Mouse (Mus musculus) C2C12 (cell line): ENCODE results near the gene Tor4a. TPM values are rescaled to one million over a fixed set of nuclear protein-coding genes. Genes with fewer than 3 reads are reported as not detected.

Experiments used
- H3K27me3 ChIP-seq: one replicate; pipeline ENCODE4 v1.6.1; 2011; ENCODE audit not compliant: control insufficient read depth, insufficient read depth, insufficient read length
- H3K36me3 ChIP-seq: one replicate; pipeline ENCODE4 v1.6.1; 2011; ENCODE audit not compliant: control insufficient read depth, insufficient read depth
- H3K4me3 ChIP-seq: one replicate; pipeline ENCODE4 v1.5.1; 2011; ENCODE audit warnings: mild to moderate bottlenecking, control low read depth; ENCODE audit not compliant: poor library complexity, insufficient read depth, severe bottlenecking
- H3K79me2 ChIP-seq: one replicate; pipeline ENCODE4 v1.6.1; 2011; ENCODE audit not compliant: control insufficient read depth, insufficient read depth
- H3K79me3 ChIP-seq: one replicate; pipeline ENCODE4 v1.6.1; 2011; ENCODE audit warnings: low read depth, control low read depth
- H3ac ChIP-seq: one replicate; pipeline ENCODE3; 2011; ENCODE audit warnings: low read depth; ENCODE audit not compliant: control insufficient read depth, insufficient read length
- CEBPB ChIP-seq: IDR thresholded peaks from one replicate; pipeline ENCODE4 v1.6.1; 2011; ENCODE audit warnings: low read depth, mild to moderate bottlenecking, control low read depth, moderate library complexity
- CTCF ChIP-seq: IDR thresholded peaks from one replicate; pipeline ENCODE4 v1.5.1; 2011; ENCODE audit not compliant: control insufficient read depth, insufficient read depth, insufficient read length
- FOSL1 ChIP-seq: IDR thresholded peaks from one replicate; pipeline ENCODE4 v1.8.0; 2011; ENCODE audit warnings: mild to moderate bottlenecking, low read length; ENCODE audit not compliant: poor library complexity, insufficient read depth, severe bottlenecking
- MAX ChIP-seq: IDR thresholded peaks from one replicate; pipeline ENCODE4 v1.6.1; 2011; ENCODE audit warnings: mild to moderate bottlenecking, control low read depth
- MYOD1 ChIP-seq: IDR thresholded peaks from one replicate; pipeline ENCODE4 v1.6.1; 2011; ENCODE audit warnings: low read depth; ENCODE audit not compliant: control insufficient read depth, insufficient read length
- MYOG ChIP-seq: IDR thresholded peaks from one replicate; pipeline ENCODE4 v1.6.1; 2011; ENCODE audit not compliant: control insufficient read depth, insufficient read length; ENCODE audit errors: extremely low read depth
- USF1 ChIP-seq: IDR thresholded peaks from one replicate; pipeline ENCODE4 v1.6.1; 2011; ENCODE audit warnings: low read depth, mild to moderate bottlenecking, control low read depth, moderate library complexity
- polyA plus RNA-seq: library from polyadenylated mRNA; unstranded; fragments of >200 nt; fragmentation: generic; extraction: Trizol; gene quantifications from one replicate; pipeline ENCODE4 v1.2.1, GENCODE M21; 2012; ENCODE audit warnings: missing spikeins

The Tor4a gene
- polyA plus RNA-seq, 1 experiment, result 15.5 TPM

DNA sequence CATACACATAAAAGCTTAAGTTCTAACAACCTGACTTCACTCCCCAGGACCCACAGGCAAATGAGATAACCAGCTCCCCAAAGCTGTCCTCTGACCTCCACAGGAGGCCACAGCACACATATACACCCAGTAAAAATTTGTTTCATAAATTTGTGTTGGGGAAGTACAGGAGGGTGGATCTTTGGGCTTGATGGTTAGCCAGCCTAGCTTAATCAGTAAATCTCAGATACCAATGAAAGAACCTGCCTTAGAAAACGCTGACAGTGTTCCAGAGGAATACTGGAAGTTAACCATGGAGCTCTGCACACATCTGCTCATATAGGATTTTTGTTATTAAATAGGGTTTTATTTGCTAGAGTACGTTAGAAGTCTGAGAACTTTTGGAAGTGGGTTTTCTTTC is 21.0 kb upstream of the Tor4a start:
- peaks cover 1% of the 10 kb centered on the region for H3K79me2 ChIP-seq

DNA sequence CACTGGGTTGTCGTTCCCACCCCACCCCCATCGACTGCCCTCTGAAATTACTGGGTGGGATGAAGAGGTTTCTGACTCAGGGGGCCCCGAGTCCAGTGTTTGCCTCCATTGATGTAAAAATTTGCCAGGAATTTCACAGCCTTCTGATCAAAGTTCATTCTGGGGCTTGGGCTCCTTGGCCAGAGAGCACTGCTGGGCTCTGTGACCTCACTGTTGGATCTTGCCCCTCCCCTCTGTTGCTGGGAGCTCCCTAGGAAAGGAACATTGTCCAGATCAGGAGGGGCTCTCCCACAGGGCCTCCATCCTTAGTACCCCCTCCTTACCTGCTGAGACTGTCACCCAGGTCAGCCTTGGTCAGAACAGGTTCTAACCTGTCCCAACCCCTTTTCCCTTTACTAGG is 17.8 kb upstream of the Tor4a start, which contains the start of gene Stpg3:
Stpg3 (minus strand) TSS at position 194 of the 400 bp plus-strand sequence.
- Histone ChIP-seq H3K4me3 (no peak within 1 kb of the TSS), H3K79me3 (peaks cover 16% of the 10 kb centered on the region), H3K27me3 (no peaks in the 10 kb centered on the region), H3K79me2 (peaks cover 19% of the 10 kb centered on the region), H3ac (no peak within 1 kb of the TSS), H3K36me3 (peaks cover 5% of the 10 kb centered on the region)
- TF ChIP-seq CEBPB (no peak), FOSL1 (no peak), MAX (no peak), USF1 (no peak), MYOD1 (no peak)

More for the DNA sequence above, 21.0 kb upstream of the Tor4a start:
- no peaks in the 10 kb centered on the region for H3K27me3 ChIP-seq
- no peak overlapping the region for H3ac ChIP-seq
- TF ChIP-seq MAX, result no peak
- no peak for TF ChIP-seq MYOD1
- no peak for TF ChIP-seq MYOG
- TF ChIP-seq CEBPB, result no peak
- no peak for TF ChIP-seq USF1
- TF ChIP-seq CTCF, result no peak
- no peak for TF ChIP-seq FOSL1
- H3K36me3 ChIP-seq, result peaks cover 11% of the 10 kb centered on the region
- peaks cover 1% of the 10 kb centered on the region for H3K79me3 ChIP-seq
- H3K4me3 ChIP-seq, result no peak overlapping the region

DNA sequence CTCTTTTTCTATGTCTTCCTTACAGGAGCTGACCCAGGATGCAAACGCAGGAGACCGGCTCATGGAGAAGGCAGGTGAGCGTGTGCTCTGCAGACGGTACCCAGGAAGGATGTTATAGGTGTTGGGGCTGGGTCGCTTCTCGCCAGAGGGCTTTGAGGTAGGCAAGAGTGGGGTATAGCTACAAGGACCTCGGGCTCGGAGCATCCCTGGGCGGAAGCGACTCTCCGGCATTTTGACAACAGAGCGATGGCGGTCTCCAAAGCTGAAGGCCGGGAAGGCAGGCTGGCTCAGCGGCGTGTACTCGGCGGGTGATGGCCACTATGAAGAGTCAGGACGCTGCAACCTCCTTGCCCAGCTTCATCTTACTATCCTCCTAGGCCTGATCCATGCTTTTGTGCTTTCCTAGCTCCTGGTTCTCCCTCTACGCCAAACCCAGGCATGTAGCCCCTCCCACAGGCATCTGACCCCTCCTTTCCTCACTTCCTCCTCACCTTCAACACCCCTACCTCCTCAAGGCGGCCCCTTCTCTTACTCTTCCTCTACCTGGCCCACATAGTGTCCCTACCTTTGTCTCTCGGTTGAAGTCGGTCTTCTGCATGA is 16.7 kb upstream of the Tor4a start:
- peaks cover 29% of the 10 kb centered on the region for H3K79me2 ChIP-seq
- peaks cover 10% of the 10 kb centered on the region for H3K36me3 ChIP-seq
- H3ac ChIP-seq, result no peak overlapping the region
- H3K27me3 ChIP-seq, result no peaks in the 10 kb centered on the region
- H3K4me3 ChIP-seq, result no peak overlapping the region
- no peak for TF ChIP-seq MYOG
- TF ChIP-seq CEBPB, result no peak
- no peak for TF ChIP-seq FOSL1
- TF ChIP-seq MYOD1, result no peak
- TF ChIP-seq USF1, result no peak
- no peak for TF ChIP-seq MAX
- no peak for TF ChIP-seq CTCF
- peaks cover 22% of the 10 kb centered on the region for H3K79me3 ChIP-seq

DNA sequence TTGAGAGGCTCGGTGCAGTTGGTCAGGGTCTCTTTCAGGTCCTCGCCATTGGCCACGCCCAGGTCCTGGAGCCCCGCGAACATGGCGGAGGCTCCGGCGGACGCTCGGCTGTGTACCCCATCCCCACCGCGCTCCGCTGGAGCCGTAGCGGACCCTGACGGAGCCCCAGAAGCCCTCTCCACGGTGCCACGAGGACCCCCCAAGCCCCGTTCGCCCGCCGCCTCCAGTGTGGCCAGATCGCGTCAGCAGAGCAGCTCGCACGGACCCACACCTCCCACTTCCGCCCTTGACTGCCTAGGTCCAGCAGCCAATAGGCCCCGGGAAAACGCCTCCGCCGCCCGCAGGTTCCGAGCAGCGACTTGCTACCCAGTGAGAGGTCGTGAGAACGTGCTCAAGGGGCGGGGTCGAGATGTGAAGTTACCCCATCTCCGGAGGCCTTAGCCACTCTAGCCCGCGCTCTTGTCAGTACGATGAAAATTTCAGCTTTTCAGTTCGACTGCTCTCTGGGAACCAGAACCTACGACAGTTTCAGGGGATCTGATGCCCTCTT is 14.5 kb upstream of the Tor4a start, which contains the start of gene Nelfb:
Nelfb (minus strand) TSS at position 369 of the 550 bp plus-strand sequence.
- Histone ChIP-seq H3K79me2 (peaks cover 50% of the 10 kb centered on the region), H3K27me3 (no peaks in the 10 kb centered on the region), H3K79me3 (peaks cover 35% of the 10 kb centered on the region), H3K36me3 (peaks cover 22% of the 10 kb centered on the region), H3K4me3 (peak within 1 kb of the TSS; percentile 93), H3ac (peak within 1 kb of the TSS; percentile 59)
- TF ChIP-seq MAX (peak; percentile 63), MYOD1 (no peak), FOSL1 (no peak)

DNA sequence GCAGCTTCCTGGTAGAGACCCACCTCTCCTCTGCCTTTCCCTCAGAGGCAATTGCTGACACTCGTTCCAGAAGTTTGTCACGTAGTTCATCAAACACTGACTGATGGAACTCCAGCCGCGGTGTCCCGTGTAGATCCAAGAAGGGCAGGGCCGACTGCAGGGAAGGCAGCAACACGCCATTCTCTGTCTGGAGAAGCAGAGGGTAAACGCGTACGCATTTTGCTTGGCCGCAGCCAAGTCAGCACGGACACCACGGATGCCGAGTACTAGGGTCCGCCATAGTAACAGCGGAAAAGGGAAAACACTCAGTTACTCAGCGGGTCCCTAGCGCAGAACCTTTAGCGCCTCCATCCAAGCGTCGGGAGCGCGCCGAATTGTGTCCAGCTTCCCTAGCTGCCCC is 14.0 kb upstream of the Tor4a start:
- peak overlapping the region; percentile 93 for H3K4me3 ChIP-seq
- TF ChIP-seq MYOD1 (no peak), FOSL1 (no peak), MYOG (no peak), USF1 (no peak), MAX (no peak), CEBPB (no peak)
- peaks cover 55% of the 10 kb centered on the region for H3K79me2 ChIP-seq
- peaks cover 35% of the 10 kb centered on the region for H3K79me3 ChIP-seq
- no peaks in the 10 kb centered on the region for H3K27me3 ChIP-seq
- peak overlapping the region; percentile 59 for H3ac ChIP-seq
- peaks cover 26% of the 10 kb centered on the region for H3K36me3 ChIP-seq

DNA sequence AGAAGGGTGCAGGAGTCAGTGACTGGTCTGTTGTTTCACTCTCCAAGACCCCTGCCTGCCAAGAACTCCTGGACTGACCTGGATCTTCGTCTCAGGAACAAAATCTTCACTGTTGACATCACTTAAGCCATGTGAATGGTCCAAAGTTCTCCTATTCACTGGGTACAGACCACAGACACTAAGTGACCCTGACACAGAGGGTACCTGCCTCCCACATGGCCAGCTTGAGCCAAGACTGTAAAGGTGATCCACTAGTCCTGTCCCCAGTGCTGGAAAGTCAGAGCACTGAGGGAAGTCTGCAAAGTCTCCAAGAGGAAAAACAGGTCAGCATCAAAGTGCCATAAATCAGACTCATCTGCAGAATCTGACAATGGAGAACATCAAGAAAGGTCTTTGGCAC is 10.9 kb upstream of the Tor4a start:
- Histone ChIP-seq H3K79me3 (peaks cover 35% of the 10 kb centered on the region), H3K27me3 (no peaks in the 10 kb centered on the region), H3K4me3 (no peak overlapping the region), H3K36me3 (peaks cover 57% of the 10 kb centered on the region), H3ac (no peak overlapping the region), H3K79me2 (peaks cover 62% of the 10 kb centered on the region)
- no peak for TF ChIP-seq CTCF
- no peak for TF ChIP-seq MYOD1
- no peak for TF ChIP-seq MYOG
- TF ChIP-seq FOSL1, result no peak
- no peak for TF ChIP-seq CEBPB
- TF ChIP-seq MAX, result no peak
- no peak for TF ChIP-seq USF1
